Mouse (Mus musculus): ENCODE results near the gene Tent5b. TPM values are rescaled to one million over a fixed set of nuclear protein-coding genes. Genes with fewer than 3 reads are reported as not detected.

Tent5b gene
- total RNA-seq, 2 experiments from 2014 or later = not detected

GRCm38 (mm10) chr4:133468080-133468479 lies 11.9 kb upstream of the Tent5b start:
- peak; percentile 78; the same call in 1 of the 2 replicates for ATAC-seq (replicated peaks; ENCODE audit: low FRiP score, poor library complexity, severe bottlenecking)

DNA sequence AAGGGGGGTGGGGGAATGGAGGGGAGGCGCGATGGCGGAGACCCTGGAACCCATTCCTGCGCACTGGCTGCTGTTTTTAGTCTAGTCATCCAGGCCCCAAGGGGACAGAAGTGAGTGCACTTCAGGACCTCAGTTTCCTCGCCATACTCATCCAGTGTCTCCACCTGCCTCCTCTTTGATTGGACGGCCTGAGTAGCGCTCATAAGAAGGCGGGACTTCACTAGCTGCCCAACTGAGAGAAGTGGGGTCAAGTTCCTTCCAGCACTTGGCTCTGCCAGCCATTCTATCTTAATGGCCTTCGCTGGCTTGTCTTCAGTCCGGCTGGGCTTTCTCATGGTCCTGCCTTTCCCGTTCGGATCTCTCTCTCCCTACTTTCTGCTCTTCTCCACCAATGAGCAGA lies 10.8 kb upstream of the Tent5b start:
- ATAC-seq (replicated peaks; ENCODE audit: low FRiP score, poor library complexity, severe bottlenecking) = no peak

GRCm38 (mm10) chr4:133471135-133471821 lies 8.7 kb upstream of the Tent5b start:
- ATAC-seq (replicated peaks; ENCODE audit: low FRiP score, poor library complexity, severe bottlenecking) = no peak

- no peak for ATAC-seq (replicated peaks; ENCODE audit: low FRiP score, poor library complexity, severe bottlenecking)
Observed at GRCm38 (mm10) chr4:133473833-133474232, 6.1 kb upstream of the Tent5b start.

DNA sequence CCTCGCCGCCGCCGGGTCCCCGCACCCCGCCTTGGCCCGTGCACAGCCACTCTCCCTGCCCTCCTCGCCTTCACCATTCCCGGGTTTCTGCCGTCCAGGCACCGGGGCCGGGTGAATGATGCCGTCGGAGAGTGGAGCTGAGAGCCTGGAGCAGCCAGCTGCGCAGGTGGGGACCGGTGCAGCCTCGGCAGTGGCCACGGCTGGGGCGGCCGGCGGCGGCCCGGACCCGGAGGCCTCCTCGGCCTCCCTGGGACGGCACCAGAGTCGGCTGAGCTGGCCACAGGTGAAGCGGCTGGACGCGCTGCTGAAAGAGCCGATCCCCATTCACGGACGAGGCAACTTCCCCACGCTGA lies 229 bp downstream of the Tent5b start:
- no peak for ATAC-seq (replicated peaks; ENCODE audit: low FRiP score, poor library complexity, severe bottlenecking)

GRCm38 (mm10) chr4:133480754-133481153 lies 822 bp downstream of the Tent5b start:
- no peak for ATAC-seq (replicated peaks; ENCODE audit: low FRiP score, poor library complexity, severe bottlenecking)

DNA sequence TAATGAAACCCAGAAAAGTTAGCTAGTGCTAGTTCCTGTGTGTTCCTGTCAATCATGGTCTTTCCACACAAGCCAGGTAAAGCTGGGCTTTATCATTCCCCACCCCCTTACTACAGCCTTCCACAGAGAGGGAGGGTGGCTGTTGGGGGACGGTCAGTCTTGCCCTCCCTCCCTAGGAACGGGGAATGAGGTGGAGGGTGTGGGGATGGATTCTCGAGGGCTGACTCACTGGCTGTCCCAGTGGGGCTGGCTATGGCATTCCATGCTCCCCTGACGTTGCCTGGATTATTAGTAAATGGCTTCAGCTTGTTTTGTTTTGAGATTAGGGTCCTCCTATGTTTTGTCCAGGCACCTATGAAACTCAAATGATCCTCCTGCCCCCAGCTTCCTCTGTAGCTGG lies 1.6 kb downstream of the Tent5b start:
- no peak for ATAC-seq (replicated peaks; ENCODE audit: low FRiP score, poor library complexity, severe bottlenecking)

GRCm38 (mm10) chr4:133482479-133482878 lies 2.5 kb downstream of the Tent5b start:
- no peak for ATAC-seq (replicated peaks; ENCODE audit: low FRiP score, poor library complexity, severe bottlenecking)

DNA sequence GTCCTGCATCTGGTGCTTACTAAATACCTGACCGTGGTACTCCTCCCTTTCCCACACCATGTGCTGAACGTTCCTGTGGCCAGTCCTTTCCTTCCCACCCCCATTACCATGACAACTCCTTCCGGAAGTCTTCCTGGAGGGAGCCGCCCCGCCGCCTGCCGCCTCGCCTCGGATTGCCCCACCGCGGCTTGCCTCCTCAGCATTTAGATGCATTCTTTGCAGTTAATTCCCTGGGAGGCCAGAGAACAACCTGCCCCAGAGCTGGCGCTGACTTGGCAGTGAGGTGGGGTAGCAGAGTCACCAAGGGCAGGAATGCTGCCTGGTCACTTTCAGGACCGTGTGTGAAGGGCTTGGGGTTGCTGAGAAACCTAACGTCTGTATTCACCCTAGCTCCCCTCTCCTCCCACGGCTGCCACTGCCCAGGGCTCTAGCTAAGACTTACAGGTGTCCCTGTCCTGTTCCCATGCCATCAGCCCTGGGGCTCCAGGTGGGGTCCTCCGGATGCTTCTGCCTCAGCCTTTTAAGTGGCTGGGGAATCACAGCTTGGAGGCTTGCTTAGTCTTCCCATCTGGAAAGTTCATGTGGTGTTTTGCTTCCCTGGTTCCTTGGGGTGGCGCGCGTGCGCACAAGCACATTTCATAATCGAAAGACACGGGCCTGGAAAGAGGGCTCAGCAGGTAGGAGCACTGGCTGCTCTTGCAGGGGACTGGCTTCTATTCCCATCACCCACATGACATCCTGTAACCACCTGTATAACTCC lies 4.5 kb downstream of the Tent5b start:
- ATAC-seq (replicated peaks; ENCODE audit: low FRiP score, poor library complexity, severe bottlenecking) = no peak

DNA sequence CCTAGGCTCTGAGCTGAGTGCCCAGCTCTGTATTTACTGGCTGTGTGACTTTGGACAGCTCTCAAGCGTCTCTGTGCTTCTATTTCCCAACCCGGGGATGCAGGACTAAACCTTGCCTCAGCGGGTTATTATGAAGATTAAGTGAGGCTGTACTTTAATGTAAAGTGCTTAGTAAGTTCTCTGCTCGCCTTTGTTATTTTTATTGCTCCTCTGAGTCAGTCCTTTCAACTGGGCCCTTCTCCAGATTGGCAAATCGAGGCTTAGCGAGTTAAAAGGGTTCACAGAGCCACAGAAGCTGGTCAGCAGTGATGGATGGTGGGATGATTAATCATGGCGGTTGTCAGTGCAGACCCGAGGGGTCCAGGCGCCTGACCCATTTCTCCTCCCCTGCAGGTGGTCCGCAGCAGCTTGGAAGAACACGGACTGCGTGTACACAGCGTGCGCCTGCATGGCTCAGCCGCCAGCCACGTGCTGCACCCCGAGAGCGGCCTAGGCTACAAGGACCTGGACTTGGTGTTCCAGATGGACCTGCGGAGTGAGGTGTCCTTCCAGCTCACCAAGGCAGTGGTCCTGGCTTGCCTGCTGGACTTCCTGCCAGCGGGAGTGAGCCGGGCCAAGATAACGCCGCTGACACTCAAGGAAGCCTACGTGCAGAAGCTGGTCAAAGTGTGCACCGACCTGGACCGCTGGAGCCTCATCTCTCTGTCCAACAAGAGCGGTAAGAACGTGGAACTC lies 5.9 kb downstream of the Tent5b start:
- ATAC-seq (replicated peaks; ENCODE audit: low FRiP score, poor library complexity, severe bottlenecking) = no peak

GRCm38 (mm10) chr4:133486673-133487357 lies 6.9 kb downstream of the Tent5b start:
- no peak for ATAC-seq (replicated peaks; ENCODE audit: low FRiP score, poor library complexity, severe bottlenecking)

DNA sequence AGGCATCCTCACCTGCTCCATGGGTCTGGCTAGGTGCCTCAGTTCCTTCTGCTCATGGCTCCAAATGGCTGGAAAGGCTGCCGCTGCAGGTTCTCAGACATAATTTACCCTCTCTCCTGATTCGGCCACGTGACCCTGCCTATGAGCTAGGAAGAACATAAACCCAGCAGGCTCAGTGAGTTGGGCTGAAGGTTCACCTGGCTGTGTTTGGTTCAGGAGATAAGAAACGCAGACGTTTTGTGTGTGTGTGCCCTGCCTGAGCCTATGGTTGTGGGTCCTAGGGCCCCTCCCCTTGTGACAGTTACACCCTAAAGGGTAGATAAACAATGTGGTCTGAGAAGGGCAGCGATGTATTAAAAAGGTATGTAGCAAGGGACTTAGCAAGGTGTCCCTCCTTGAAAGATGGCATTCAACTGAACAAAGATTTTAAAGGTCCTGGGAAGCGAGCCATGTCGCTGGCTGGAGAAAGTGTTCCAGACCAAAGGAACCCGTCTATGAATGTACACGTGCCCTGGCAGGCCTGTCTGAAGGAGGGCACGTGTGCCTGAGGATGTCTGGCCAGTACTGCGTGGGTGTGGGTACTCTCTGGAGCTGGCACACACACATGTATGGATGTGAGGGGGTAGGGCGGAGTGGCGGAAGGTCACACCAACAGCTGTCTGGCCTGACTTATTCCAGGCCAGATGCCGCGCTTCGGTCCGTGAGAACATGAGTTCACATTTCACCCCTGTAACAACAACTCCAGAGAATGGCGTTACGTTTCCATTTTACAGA lies 8.9 kb downstream of the Tent5b start:
- ATAC-seq (replicated peaks; ENCODE audit: low FRiP score, poor library complexity, severe bottlenecking) = no peak

GRCm38 (mm10) chr4:133489489-133490245 lies 9.7 kb downstream of the Tent5b start:
- ATAC-seq (replicated peaks; ENCODE audit: low FRiP score, poor library complexity, severe bottlenecking) = no peak

GRCm38 (mm10) chr4:133491800-133492199 lies 11.9 kb downstream of the Tent5b start:
- no peak for ATAC-seq (replicated peaks; ENCODE audit: low FRiP score, poor library complexity, severe bottlenecking)

DNA sequence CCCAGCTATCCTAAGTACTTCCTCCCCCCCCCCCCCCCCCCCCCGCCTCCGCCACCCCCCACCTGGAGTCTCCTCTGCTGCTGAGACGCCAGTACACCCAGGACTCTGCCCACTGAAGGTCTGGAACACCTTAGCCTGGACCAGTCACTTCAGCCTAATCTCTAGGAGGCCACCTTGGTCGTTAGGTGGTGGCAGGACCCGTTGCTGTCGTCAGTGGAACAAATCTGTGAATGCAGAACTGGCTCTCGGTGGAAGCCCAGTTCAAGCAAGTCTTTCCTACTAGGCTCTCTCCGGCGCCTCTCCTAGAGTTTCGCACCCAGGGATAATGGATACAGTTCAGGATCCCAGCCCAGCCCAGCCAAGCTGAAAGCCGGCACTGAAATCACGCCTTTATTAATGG lies 14.0 kb downstream of the Tent5b start:
- ATAC-seq (replicated peaks; ENCODE audit: low FRiP score, poor library complexity, severe bottlenecking) = no peak

DNA sequence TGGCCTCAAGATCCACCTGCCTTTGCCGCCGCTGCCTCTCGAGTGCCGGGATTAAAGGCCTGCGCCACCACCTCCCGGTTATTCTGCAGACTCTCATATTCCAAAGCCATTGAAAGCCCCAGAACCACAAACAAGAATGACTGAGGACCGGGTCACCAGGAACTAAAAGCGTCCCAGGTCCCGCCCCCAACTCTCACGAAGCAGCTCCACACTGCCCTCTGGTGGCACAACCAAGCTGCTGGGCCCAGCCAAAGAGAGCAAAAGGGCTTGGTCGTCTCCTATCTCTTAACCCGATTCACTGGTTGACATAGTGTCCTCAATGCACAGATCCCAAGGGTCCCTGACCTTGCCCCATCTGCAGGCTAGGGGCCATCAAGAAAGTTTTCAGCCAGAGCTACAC lies 14.5 kb downstream of the Tent5b start:
- peak; percentile 73 for ATAC-seq (replicated peaks; ENCODE audit: low FRiP score, poor library complexity, severe bottlenecking)

- no peak for ATAC-seq (replicated peaks; ENCODE audit: low FRiP score, poor library complexity, severe bottlenecking)
Observed at GRCm38 (mm10) chr4:133494867-133495266, 14.9 kb downstream of the Tent5b start.

DNA sequence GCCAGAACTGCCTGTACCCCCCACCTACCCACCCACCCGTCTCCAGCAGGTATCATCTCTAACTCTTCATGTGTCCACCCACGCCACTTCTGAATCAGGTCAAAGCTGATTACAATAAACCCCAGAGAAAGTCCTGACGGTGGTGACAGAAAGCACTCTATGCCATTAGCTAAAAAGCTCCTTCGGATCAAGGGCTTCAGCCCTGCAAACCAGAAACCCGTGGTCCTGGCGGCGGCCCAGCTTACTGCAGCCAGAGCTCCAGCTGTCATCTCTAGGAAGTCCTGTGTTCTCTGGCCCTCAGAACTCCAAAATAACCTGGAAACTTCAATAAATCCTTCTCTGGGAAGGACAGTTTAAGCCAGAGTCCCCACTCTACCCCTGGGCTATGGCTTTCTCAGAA lies 15.8 kb downstream of the Tent5b start:
- no peak for ATAC-seq (replicated peaks; ENCODE audit: low FRiP score, poor library complexity, severe bottlenecking)
